Mouse (Mus musculus) forelimb bud, embryonic 11.5 days (tissue): ENCODE data around the gene Stxbp6.
"Not testable (repeated sequence)": the region's sequence is repeated elsewhere in the genome, so short reads cannot be mapped to it uniquely, and the experiment has no call there.

ENCODE experiments used
- DNase-seq: peaks from one replicate; pipeline ENCODE4 v3.0.0-alpha.2; 2012; ENCODE audit warnings: low read depth, low spot score

Gene Stxbp6

GRCm38 (mm10) chr12:45074611-45075342, at the start of gene Stxbp6:
Gene Stxbp6 (minus strand): TSS chr12:45074709.
- peak; percentile 50 for DNase-seq

DNA sequence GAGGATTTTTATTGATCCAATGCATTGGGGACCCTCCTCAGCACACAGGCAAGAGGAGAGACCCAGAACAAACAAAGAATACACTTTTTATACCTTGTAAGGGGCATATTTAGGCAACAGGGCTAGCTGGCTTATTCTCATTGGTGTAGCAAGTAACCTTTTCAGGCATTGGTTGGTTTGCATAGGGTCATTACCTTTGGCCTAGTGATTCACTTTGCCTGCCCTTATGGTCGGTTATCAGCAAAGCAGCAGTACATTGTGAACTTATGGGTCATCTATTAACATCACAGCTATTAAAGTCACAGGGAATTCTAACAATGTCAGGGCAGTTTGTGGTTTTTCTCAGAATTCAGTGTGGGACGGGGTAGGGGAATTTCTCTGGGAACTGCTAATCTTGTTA, 28.4 kb upstream of the Stxbp6 start:
- not testable (repeated sequence) for DNase-seq

DNA sequence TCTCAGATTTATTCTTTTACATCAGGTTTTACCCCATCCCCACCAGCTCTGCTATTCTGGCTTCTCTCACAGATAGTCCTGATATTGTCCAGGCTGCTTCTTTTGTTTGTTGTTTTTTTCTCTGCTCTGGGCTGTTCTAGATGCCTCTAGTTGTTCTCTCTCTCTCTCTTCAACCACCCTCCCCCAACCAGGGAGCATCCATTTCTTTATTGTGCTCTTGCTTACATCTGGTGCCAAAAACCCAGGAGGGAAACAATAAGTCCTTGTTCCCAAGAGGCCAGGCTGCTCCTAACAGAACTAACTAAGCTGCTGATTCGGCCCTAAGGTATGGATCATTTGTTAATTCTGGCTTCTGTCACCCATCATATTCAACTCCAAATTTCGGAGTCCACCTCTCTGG, 19.2 kb upstream of the Stxbp6 start:
- DNase-seq: no peak

DNA sequence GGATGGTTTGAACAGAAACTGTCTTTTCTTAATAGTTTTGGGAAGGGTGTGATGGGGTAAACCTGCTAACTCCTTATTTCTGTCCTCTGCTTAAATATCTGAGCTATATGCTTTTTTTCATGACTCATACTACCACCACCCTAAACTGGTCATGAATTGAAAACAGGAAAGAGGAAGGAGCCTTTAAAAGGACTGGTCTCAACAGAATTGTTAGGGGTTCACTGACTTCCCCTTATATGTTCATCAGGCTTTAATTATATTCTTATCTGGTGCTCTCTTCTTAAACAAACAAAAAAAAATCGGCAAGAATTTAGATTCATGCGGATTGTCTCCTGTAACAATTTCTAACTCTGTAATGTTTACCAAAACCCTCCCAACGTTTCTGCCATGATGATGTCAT, 17.9 kb upstream of the Stxbp6 start:
- DNase-seq: no peak

DNA sequence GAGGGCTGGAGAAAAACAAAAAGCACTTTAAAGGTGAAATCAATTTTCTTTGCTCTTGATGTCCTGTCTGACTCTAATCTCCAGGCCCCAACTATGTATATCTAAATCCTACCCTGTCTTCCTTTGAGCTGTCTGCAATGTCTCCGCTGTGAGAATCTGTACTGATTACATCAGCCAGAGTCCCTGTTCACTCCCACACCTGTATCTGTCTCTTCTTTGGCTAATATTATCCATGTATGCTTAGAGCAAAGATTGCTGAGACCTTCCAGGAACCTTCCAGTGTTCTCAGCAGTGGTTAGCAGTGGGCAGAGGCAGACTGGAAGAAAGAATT, 8.6 kb upstream of the Stxbp6 start:
- DNase-seq: no peak

- no peak for DNase-seq
These were observed 8.1 kb upstream of the Stxbp6 start for GRCm38 (mm10) chr12:45082379-45083144.

DNA sequence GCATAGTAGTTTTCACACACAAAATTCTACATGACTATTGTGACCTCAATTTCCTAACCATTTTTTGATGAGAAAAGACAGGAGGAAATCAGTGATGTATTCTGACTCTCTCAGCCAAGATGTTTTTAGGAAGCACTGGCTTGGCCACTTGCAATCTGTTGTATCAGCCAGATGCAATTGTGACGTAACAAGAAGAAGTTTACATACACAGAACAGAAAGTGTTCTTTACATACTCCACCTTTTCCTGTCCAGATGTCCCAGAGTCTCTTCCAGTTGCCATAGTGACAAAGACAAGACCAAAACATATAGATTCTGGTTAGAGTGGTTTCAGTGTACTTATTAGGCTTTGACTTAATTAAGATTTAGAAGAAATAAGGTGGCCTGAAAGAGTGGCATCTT, 7.1 kb upstream of the Stxbp6 start:
- no peak for DNase-seq

DNA sequence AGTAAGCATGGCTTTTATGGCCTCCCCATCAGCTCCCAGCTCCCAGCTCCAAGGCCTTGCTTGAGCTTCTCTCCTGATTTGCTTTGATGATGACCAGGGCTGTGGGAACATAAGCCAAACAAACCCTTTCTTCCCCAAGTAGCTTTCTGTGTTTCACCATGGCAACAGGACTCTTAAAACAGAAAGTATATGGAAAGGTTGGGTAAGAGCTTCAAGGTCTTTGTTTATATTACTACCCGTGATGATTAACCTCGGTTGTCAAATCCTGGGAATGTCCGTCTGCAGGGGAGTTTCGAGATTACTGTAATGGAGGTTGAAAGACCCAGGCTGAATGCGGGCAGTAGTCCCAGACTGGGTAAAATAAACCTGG, 6.2 kb upstream of the Stxbp6 start:
- no peak for DNase-seq

- no peak for DNase-seq
These were observed 5.7 kb upstream of the Stxbp6 start for GRCm38 (mm10) chr12:45080036-45080752.

DNA sequence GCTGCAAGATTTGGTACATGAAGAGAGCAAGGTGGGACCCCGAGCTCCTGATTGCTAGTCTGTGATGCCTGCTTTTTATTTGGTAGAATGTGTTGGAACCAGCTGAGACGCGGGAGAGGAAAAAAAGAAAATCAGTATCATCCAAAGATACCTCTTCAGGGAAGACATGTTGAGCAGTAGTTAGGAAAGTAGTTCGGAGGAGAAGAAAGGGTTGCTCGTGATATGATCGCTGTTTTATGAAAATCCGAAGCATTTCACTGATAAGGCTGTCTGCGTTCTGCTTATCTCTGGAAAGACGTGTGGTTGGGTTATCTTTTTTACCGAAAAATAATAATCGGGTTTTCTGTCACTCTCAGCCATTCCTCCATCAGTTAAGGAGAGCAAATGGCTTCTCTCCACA, 1.1 kb upstream of the Stxbp6 start:
- DNase-seq: no peak

DNA sequence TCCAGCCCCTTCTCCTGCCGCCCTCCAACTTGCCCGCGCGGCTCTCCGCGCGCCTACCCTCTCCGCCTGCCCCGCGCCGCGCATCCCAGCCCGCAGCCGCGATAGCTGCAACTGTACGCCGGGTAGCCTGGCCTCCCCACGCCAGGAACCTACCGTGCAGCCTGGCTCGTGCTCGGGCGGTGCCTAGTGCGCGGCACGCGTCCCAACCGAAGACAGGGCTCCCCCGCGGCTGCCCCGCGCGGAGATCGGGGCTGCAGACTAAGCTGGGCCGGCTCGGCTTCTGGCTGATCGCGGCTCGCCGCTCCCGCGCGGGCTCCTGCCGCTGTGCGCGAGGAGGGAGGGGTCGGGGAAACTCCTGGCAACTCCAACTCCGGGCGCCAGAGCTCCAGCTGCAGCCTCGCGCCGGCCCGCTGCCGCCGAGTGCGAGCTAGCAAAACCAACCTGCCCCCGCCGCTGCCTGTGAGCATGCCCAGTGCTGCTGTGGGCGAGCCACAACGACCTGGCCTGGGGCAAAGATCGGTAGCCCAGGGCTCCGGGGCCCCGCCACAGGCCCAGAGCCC, 387 bp downstream of the Stxbp6 start:
- peak; percentile 76 for DNase-seq

- peak; percentile 32 for DNase-seq
These were observed 1.0 kb downstream of the Stxbp6 start for GRCm38 (mm10) chr12:45073331-45074041.

DNA sequence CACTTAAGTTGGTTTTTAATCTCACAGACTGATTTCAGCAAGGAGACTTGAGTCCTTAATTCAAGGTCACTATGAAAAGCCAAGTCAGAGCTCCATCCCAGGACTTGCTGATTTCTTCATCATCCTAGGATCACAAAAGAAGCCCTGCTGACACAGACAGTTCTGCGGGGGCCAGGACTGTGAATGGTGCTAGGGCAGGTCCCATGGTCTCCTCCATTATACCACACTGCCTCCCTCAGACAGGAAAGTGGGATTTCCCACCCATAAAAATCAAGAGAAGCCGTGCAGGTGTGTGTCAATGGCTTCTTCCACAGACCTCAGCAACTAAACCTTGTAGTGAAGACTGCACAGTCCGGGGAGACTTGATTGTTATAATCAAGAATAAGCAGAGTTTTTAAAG, 2.3 kb downstream of the Stxbp6 start:
- no peak for DNase-seq

DNA sequence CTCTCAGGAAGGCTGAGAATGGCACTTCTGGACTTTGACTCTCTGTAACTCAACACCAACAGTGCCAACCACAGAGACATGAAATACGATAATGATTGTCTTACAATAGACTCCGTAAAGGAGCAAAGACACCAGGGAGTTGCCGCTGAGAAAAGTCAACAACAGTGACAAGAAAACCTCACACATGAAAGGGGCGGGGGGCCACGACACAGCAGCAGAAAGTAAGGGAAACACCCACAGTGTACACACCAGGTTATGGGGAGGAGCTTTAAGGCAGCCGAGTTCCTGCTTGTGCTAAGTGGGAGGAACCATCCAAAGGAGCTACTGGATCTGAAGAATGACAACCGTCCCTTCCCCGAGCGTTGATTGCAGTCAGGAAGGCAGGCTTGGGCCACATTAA, 4.3 kb downstream of the Stxbp6 start:
- DNase-seq: no peak

- no peak for DNase-seq
These were observed 6.3 kb downstream of the Stxbp6 start for GRCm38 (mm10) chr12:45068145-45068754.

- peak; percentile 19 for DNase-seq
These were observed 6.8 kb downstream of the Stxbp6 start for GRCm38 (mm10) chr12:45067686-45068085.

DNA sequence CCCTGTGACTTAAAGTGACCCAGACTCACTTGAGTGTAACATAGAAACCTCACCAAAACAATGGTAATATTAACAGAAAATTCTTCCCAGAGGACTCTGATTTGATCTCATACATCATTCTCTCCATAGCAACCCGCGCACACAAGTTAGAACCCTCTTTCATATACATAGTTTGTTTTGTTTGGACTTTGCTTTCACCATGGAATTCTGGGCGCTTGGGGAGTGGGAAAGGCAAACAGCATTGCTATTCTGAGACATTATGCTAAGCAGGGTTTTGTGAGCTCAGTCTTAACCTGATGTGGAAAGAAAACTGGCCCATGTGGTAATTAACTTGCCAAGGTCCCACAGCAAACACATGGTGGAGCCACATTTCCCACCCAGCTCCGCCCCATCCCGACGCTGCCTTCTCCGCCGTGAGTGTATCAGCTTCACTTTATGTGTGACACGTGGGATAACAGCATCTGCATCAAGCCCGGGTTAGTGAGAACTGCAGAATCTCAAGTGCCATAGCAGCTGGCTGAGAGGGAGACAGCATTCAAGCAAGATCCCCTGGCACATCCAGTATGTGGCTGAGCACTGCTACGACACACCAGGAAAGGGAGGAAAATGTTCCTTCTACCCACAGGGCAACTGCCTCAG, 7.3 kb downstream of the Stxbp6 start:
- peak; percentile 21 for DNase-seq

DNA sequence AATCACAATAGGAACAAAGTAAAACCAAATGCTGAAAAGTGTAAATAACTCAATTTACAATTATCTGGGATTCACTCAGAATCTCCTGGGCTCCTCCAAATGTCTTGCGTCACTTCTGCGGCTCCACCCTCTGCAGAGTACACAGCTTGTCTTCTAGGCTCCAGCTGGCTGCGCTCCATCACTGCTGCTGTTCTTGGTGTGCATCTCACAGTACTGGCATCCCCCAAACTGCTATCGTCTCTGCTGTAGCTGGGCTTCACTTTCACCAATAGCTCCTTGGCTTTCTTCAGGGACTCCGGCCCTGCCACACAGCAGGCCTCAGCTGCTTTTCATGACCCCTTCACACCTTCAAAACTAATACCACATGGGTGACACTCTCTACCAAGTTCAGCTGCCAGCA, 10.9 kb downstream of the Stxbp6 start:
- DNase-seq: no peak

DNA sequence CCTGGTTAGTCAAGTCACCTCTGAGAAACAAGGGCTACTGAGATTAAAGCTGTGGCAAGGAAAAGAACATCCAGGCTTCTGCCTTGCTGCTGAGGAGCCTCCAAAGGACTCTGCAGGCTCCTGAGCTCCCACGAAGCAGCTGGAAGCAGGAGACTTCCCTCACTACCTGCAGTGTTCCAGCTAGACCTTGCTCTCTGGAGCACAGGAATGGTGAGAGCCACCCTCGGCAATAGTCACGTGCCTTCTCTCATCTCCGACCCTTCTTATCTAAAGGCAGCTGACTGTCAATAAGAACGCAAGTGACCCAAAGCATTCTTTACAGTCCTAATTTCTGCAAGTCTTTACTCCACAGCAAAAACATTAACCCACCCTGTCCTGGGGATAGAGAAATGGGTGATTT, 13.2 kb downstream of the Stxbp6 start:
- DNase-seq: no peak

GRCm38 (mm10) chr12:45060804-45061203, 13.7 kb downstream of the Stxbp6 start:
- no peak for DNase-seq

- no peak for DNase-seq
These were observed 16.5 kb downstream of the Stxbp6 start for GRCm38 (mm10) chr12:45058007-45058406.
